Mouse (Mus musculus): ENCODE data around the gene Asic2.

Asic2 gene

DNA sequence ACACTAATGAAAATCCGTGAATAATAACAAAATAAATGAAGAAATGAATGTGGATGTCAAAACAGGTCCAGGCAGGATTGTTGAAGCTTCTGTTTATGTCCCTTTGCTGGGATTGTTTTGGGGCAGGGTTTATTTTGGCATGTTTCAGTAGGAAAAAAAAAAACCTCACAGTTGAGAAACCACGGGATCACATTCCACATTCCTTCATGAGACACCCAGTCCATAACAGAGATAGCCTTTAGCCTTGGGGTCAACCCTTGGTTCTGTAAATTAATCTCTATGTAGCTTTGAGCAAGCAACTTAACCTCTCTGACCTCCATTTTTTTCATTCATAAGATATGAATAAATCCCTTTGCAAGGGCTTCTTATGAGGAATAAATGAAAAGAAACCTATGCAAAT, 127.3 kb downstream of the Asic2 start:
- peak; percentile 21 to 54 for DNase-seq

GRCm38 (mm10) chr11:81838426-81838825, 129.8 kb downstream of the Asic2 start:
- DNase-seq, result no peak

- no peak for DNase-seq
Measured at GRCm38 (mm10) chr11:81832381-81832780, 135.9 kb downstream of the Asic2 start.

DNA sequence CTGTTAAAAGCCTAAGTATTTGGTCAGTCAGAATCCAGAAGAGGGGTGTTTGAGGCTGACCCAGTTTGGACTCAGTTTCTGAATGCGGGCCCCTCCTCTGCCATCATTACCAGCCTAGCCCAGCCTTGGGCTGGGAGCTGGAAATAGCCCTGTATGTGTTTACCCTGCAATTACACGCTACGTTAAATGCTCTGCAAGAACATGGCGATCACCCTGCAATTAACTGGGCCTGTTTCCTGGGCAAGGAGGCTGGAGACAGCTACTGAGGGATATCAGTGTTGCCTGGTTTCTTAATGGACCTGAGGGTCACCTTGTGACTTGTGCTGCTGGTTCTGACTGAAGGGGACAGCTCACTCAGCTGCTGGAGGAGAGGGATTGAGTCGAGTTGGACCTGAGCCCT, 151.7 kb downstream of the Asic2 start:
- no peak for DNase-seq

- DNase-seq, result no peak
Measured at GRCm38 (mm10) chr11:81814816-81815215, 153.4 kb downstream of the Asic2 start.

DNA sequence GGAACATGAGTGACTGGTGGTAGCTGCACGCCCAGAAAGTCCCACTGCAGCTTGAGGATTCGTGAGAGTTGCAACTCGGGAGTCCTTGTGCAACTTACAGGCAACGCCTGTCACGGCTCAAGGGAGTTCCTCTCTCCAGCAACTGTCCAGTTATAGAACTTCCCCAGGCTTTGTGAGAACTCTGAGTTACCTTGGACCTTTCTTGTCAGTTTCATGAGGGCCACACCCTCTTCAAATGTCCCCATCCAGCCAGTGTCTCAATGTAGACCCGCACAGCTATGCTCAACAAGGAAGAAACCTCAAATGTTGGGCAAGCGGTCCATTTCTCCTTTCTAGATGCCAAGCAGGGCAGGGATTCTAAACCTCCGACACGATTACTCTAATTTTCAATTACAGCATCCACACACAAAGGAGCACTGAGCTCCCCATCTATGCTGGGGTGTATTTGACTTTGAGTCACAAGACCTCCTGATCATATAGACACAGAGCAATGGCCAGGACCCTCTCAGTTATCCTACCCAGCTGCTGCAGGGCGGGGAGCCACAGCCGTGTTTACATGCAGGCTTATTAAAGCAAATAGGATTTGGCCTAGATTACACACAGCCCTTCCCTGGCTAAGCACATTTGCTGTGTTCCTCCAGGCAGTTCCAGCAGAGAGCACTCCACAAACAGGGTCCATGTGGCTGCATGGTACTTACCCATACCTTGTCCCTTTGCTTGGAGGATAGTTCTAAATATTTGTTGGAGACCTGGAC, 161.2 kb downstream of the Asic2 start:
- no peak for DNase-seq

DNA sequence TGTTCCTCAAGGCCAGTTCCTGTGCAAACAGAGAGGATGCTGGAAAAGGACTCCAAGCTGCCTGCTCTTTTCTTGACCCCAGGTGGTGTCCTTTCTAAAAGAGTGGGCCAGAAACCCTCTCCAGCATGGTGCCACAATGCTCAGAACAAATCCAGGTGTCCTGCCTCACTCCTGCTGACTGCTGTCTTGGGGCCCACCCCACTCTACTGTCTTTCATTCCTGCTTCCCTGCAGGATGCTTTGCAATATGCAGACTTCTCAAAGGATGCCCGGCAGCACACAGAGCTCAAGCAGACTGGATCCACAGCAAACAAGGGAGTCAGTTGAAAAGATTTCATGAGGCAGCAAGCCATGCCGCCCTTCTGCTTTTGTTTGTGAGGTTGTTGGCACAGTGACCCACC, 164.7 kb downstream of the Asic2 start:
- DNase-seq, result no peak

- DNase-seq, result no peak
Measured at GRCm38 (mm10) chr11:81802614-81803013, 165.6 kb downstream of the Asic2 start.

GRCm38 (mm10) chr11:81800899-81801298, 167.4 kb downstream of the Asic2 start:
- no peak for DNase-seq

DNA sequence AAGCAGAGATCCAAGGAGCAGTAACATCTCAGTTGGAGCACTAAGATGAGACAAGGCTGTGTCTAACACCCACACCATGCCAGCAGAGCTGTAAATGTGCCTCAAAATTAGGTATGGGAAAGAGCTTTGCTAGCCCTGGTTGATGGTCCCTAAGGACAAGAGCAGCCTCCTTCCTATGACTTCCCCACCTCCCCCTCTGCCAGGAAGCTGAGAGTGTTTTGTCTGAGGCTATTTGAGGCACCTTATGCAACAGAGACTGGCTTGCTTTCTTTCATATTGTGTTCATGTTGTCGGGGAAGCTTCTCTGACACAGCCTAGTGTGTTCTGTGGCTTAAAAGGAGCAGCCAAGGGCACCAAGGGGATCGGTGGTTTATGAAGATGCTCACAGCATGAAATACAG, 174.7 kb downstream of the Asic2 start:
- DNase-seq, result no peak

DNA sequence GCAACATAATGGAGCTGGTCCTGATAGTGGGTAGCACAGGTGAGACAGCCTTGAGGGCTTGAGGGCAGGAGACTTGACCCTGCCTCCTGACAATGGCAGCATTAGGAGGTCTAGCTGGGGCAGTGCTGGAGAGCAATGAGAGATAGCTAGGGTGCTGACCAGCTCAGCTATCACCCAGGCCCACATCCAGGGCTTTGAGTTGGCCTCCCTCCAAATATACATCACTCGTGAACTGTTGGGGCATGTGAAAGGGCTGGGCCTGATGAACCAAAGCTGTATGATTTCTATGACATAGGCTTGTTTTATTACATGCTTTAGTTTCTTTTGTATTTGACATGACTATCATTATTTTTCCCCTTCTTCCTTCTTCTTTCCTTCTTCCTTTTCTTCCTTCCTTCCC, 176.7 kb downstream of the Asic2 start:
- DNase-seq, result no peak

- no peak for DNase-seq
Measured at GRCm38 (mm10) chr11:81780596-81780995, 187.7 kb downstream of the Asic2 start.

DNA sequence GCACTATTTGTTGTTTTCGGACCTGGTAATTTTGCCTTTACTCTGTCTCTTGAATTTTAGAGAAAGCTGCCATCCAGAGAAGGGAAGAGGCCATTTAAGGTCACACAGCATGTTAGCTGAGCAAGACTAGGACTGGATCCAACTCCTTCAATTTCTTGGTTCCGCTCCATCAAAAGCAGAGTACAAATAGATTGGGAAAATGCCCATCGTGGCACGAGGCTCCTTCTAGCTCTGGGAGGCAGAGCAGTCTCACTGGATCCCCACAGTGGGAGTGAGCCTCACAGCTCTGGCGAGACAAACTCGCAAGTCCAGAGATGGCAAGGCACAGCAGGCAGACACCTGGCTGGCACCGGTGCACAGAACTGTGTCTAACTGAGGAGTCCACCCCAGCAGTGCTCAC, 188.4 kb downstream of the Asic2 start:
- DNase-seq, result peak; percentile 4 to 15

- no peak for DNase-seq
Measured at GRCm38 (mm10) chr11:81771195-81771895, 196.9 kb downstream of the Asic2 start.

GRCm38 (mm10) chr11:81769691-81770260, 198.5 kb downstream of the Asic2 start:
- no peak for DNase-seq

- DNase-seq, result no peak
Measured at GRCm38 (mm10) chr11:81768305-81768704, 200.0 kb downstream of the Asic2 start.

- DNase-seq, result no peak
Measured at GRCm38 (mm10) chr11:81767781-81768180, 200.5 kb downstream of the Asic2 start.

DNA sequence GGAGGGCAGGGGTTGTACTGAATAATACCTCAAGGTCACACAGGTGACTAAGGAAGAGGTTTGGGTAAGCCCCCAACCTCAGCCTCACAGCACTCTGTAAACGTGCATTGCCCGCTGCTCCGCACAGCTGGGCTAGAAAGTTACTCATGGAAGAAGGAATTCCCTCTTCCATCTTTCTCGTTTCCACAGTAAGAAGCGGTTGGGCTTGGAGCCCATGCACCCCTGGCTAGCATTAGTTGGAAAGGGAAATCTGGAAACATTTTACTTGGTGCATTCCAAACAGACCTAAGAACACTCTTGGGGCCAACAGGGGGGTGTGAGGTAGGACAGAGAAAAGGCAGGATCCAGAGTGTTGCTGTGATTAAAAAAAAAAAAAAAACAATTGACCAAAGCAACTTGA, 203.0 kb downstream of the Asic2 start:
- DNase-seq, result no peak

- DNase-seq, result no peak
Measured at GRCm38 (mm10) chr11:81764778-81765177, 203.5 kb downstream of the Asic2 start.

GRCm38 (mm10) chr11:81757221-81757620, 211.0 kb downstream of the Asic2 start:
- no peak for DNase-seq

DNA sequence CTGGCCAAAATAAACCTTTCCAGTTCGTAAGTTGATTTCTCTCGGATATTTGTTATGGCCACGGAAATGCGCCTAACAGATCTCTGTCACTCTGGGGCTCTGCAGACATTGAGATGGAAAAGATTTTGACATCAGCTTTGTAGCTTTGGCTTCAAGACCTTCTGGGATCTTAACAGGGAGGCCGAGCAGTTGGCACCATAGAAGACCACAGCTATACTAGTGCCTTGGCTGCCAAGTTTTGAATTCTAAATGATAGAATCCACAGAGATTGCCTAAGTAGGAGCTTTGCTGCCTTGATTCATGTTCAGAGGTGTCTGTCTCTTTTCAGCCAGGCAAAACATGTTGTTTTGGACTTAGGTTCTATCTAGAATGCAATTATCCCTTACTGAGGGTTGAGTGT, 217.4 kb downstream of the Asic2 start:
- DNase-seq, result no peak

GRCm38 (mm10) chr11:81750016-81750415, 218.2 kb downstream of the Asic2 start:
- no peak for DNase-seq

- DNase-seq, result no peak
Measured at GRCm38 (mm10) chr11:81738995-81739394, 229.3 kb downstream of the Asic2 start.

DNA sequence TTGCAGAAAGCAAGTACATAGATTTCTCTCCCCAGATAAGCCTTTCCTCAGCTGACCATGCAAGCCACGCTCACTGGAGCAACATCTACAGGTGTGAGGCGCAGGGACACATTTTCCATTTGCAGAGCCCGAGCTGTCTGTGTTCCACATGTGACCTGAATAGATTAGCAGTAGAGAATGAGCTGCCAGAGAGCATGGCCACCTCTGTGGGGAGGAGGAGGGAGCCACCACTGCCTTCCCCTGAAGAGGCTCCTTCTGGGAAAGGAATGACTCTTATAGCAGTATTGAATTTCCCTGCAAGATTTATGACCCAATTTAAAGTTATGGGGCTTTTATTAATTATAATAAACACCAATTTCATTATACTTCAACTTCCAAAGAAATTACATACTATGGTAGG, 230.5 kb downstream of the Asic2 start:
- no peak for DNase-seq
